Mouse (Mus musculus): ENCODE measurements around the gene Tm4sf20. TPM values are rescaled to one million over a fixed set of nuclear protein-coding genes. Genes with fewer than 3 reads are reported as not detected.
A peak's percentile ranks its signal among the peaks of the same experiment; 100 is the strongest.

Tm4sf20 gene
- polyA plus RNA-seq, 1 experiment from 2014 or later, result not detected

GRCm38 (mm10) chr1:82797088-82797487, 28.8 kb upstream of the Tm4sf20 start:
- Histone ChIP-seq H3K27me3 (replicated peaks) (no peaks in the 10 kb centered on the region), H3K9me3 (no peaks in the 10 kb centered on the region), H3K27ac (replicated peaks) (no peak overlapping the region), H3K4me3 (no peak overlapping the region), H3K9ac (no peak overlapping the region), H3K4me2 (no peak overlapping the region), H3K4me1 (peaks cover 21% of the 10 kb centered on the region), H3K36me3 (no peaks in the 10 kb centered on the region)
- no peak for ATAC-seq (ENCODE audit: extremely low read depth, insufficient number of reproducible peaks, low FRiP score, low TSS enrichment)
- WGBS, result 86% methylated on average over 4 of the region's 4 CpGs

- ATAC-seq (ENCODE audit: extremely low read depth, insufficient number of reproducible peaks, low FRiP score, low TSS enrichment), result no peak
- H3K4me3 ChIP-seq, result no peak overlapping the region
- H3K36me3 ChIP-seq, result no peaks in the 10 kb centered on the region
- no peaks in the 10 kb centered on the region for H3K9me3 ChIP-seq
- no peak overlapping the region for H3K4me2 ChIP-seq
- H3K27ac ChIP-seq (replicated peaks), result peak overlapping the region; percentile 64
- peaks cover 14% of the 10 kb centered on the region for H3K4me1 ChIP-seq
- H3K9ac ChIP-seq, result no peak overlapping the region
- WGBS, result 43% methylated on average over 18 of the region's 18 CpGs
- H3K27me3 ChIP-seq (replicated peaks), result no peaks in the 10 kb centered on the region
Observed at GRCm38 (mm10) chr1:82795702-82796443, 27.6 kb upstream of the Tm4sf20 start.

GRCm38 (mm10) chr1:82795211-82795610, 26.9 kb upstream of the Tm4sf20 start:
- peak overlapping the region; percentile 64 for H3K27ac ChIP-seq (replicated peaks)
- ATAC-seq (ENCODE audit: extremely low read depth, insufficient number of reproducible peaks, low FRiP score, low TSS enrichment), result no peak
- WGBS, result 80% methylated on average over 2 of the region's 2 CpGs

GRCm38 (mm10) chr1:82793986-82794385, 25.7 kb upstream of the Tm4sf20 start:
- no peak for ATAC-seq (ENCODE audit: extremely low read depth, insufficient number of reproducible peaks, low FRiP score, low TSS enrichment)

More at GRCm38 (mm10) chr1:82795211-82795610, 26.9 kb upstream of the Tm4sf20 start:
- no peak overlapping the region for H3K4me2 ChIP-seq
- H3K4me1 ChIP-seq, result peaks cover 14% of the 10 kb centered on the region
- H3K36me3 ChIP-seq, result no peaks in the 10 kb centered on the region
- no peak overlapping the region for H3K9ac ChIP-seq
- no peak overlapping the region for H3K4me3 ChIP-seq
- H3K9me3 ChIP-seq, result no peaks in the 10 kb centered on the region
- no peaks in the 10 kb centered on the region for H3K27me3 ChIP-seq (replicated peaks)

GRCm38 (mm10) chr1:82793110-82793509, 24.8 kb upstream of the Tm4sf20 start:
- ATAC-seq (ENCODE audit: extremely low read depth, insufficient number of reproducible peaks, low FRiP score, low TSS enrichment), result no peak
- no peak overlapping the region for H3K9ac ChIP-seq
- no peaks in the 10 kb centered on the region for H3K27me3 ChIP-seq (replicated peaks)
- no peak overlapping the region for H3K4me3 ChIP-seq
- H3K4me2 ChIP-seq, result no peak overlapping the region
- no peaks in the 10 kb centered on the region for H3K36me3 ChIP-seq
- 80% methylated on average over 3 of the region's 3 CpGs for WGBS
- no peak overlapping the region for H3K27ac ChIP-seq (replicated peaks)
- H3K9me3 ChIP-seq, result no peaks in the 10 kb centered on the region
- peaks cover 14% of the 10 kb centered on the region for H3K4me1 ChIP-seq

More at GRCm38 (mm10) chr1:82793986-82794385, 25.7 kb upstream of the Tm4sf20 start:
- Histone ChIP-seq H3K4me2 (no peak overlapping the region), H3K4me3 (no peak overlapping the region), H3K36me3 (no peaks in the 10 kb centered on the region), H3K27ac (replicated peaks) (no peak overlapping the region), H3K27me3 (replicated peaks) (no peaks in the 10 kb centered on the region), H3K9ac (no peak overlapping the region), H3K9me3 (no peaks in the 10 kb centered on the region), H3K4me1 (peaks cover 14% of the 10 kb centered on the region)
- WGBS, result 68% methylated on average over 4 of the region's 4 CpGs

- ATAC-seq (ENCODE audit: extremely low read depth, insufficient number of reproducible peaks, low FRiP score, low TSS enrichment), result no peak
- 89% methylated on average over 6 of the region's 6 CpGs for WGBS
- Histone ChIP-seq H3K36me3 (no peaks in the 10 kb centered on the region), H3K4me2 (no peak overlapping the region), H3K27me3 (replicated peaks) (no peaks in the 10 kb centered on the region), H3K9me3 (no peaks in the 10 kb centered on the region), H3K4me3 (no peak overlapping the region), H3K9ac (no peak overlapping the region), H3K4me1 (peaks cover 20% of the 10 kb centered on the region), H3K27ac (replicated peaks) (no peak overlapping the region)
Observed at GRCm38 (mm10) chr1:82792238-82792637, 24.0 kb upstream of the Tm4sf20 start.

GRCm38 (mm10) chr1:82791105-82791504, 22.8 kb upstream of the Tm4sf20 start:
- H3K4me2 ChIP-seq, result no peak overlapping the region
- ATAC-seq (ENCODE audit: extremely low read depth, insufficient number of reproducible peaks, low FRiP score, low TSS enrichment), result no peak

GRCm38 (mm10) chr1:82788070-82788469, 19.8 kb upstream of the Tm4sf20 start:
- H3K27me3 ChIP-seq (replicated peaks), result peaks cover under 1% of the 10 kb centered on the region; the same call in 1 of the 2 replicates
- no peak overlapping the region for H3K9ac ChIP-seq
- H3K27ac ChIP-seq (replicated peaks), result 0 out of 2 replicates have a peak overlapping the region, but pooled peaks have one; percentile 8
- WGBS, result 57% methylated on average over 7 of the region's 7 CpGs
- H3K4me3 ChIP-seq, result no peak overlapping the region
- ATAC-seq (ENCODE audit: extremely low read depth, insufficient number of reproducible peaks, low FRiP score, low TSS enrichment), result no peak
- no peaks in the 10 kb centered on the region for H3K9me3 ChIP-seq
- no peaks in the 10 kb centered on the region for H3K36me3 ChIP-seq
- no peak overlapping the region for H3K4me2 ChIP-seq
- peaks cover 10% of the 10 kb centered on the region for H3K4me1 ChIP-seq

More at GRCm38 (mm10) chr1:82791105-82791504, 22.8 kb upstream of the Tm4sf20 start:
- H3K9me3 ChIP-seq, result no peaks in the 10 kb centered on the region
- no peak overlapping the region for H3K9ac ChIP-seq
- 68% methylated on average over 11 of the region's 11 CpGs for WGBS
- no peak overlapping the region for H3K4me3 ChIP-seq
- H3K27me3 ChIP-seq (replicated peaks), result no peaks in the 10 kb centered on the region; the same call in 1 of the 2 replicates
- H3K36me3 ChIP-seq, result no peaks in the 10 kb centered on the region
- H3K4me1 ChIP-seq, result peaks cover 16% of the 10 kb centered on the region
- no peak overlapping the region for H3K27ac ChIP-seq (replicated peaks)

- WGBS, result 2% methylated on average over 2 of the region's 2 CpGs
- Histone ChIP-seq H3K4me2 (no peak overlapping the region), H3K36me3 (no peaks in the 10 kb centered on the region), H3K9ac (no peak overlapping the region), H3K27me3 (replicated peaks) (peaks cover 4% of the 10 kb centered on the region; the same call in 1 of the 2 replicates), H3K9me3 (no peaks in the 10 kb centered on the region), H3K4me1 (peaks cover 10% of the 10 kb centered on the region), H3K4me3 (no peak overlapping the region), H3K27ac (replicated peaks) (0 out of 2 replicates have a peak overlapping the region, but pooled peaks have one; percentile 8)
- ATAC-seq (ENCODE audit: extremely low read depth, insufficient number of reproducible peaks, low FRiP score, low TSS enrichment), result peak; percentile 74; the same call in 1 of the 2 replicates
Observed at GRCm38 (mm10) chr1:82787414-82787813, 19.2 kb upstream of the Tm4sf20 start.

GRCm38 (mm10) chr1:82785546-82785945, 17.3 kb upstream of the Tm4sf20 start:
- WGBS, result 59% methylated on average over 6 of the region's 6 CpGs
- Histone ChIP-seq H3K36me3 (no peaks in the 10 kb centered on the region), H3K4me1 (peaks cover 10% of the 10 kb centered on the region), H3K27ac (replicated peaks) (no peak overlapping the region), H3K27me3 (replicated peaks) (peaks cover 4% of the 10 kb centered on the region; the same call in 1 of the 2 replicates), H3K4me2 (no peak overlapping the region), H3K9me3 (no peaks in the 10 kb centered on the region), H3K9ac (no peak overlapping the region), H3K4me3 (no peak overlapping the region)
- ATAC-seq (ENCODE audit: extremely low read depth, insufficient number of reproducible peaks, low FRiP score, low TSS enrichment), result no peak

- Histone ChIP-seq H3K27ac (replicated peaks) (no peak overlapping the region), H3K36me3 (no peaks in the 10 kb centered on the region), H3K4me3 (no peak overlapping the region), H3K9me3 (no peaks in the 10 kb centered on the region), H3K4me1 (peaks cover 10% of the 10 kb centered on the region), H3K9ac (no peak overlapping the region), H3K4me2 (no peak overlapping the region), H3K27me3 (replicated peaks) (peaks cover 4% of the 10 kb centered on the region; the same call in 1 of the 2 replicates)
- no peak for ATAC-seq (ENCODE audit: extremely low read depth, insufficient number of reproducible peaks, low FRiP score, low TSS enrichment)
- 65% methylated on average over 3 of the region's 3 CpGs for WGBS
Observed at GRCm38 (mm10) chr1:82783559-82783958, 15.3 kb upstream of the Tm4sf20 start.

Data from heart, embryonic 13.5 days (tissue).